Mouse (Mus musculus): ENCODE measurements at regions not wholly inside any gene's neighbourhood (a gene's known extent, or its start where the extent isn't known, plus 50 kb on each side); places are given as distances from the start of the nearest gene placed in this dataset.

GRCm38 (mm10) chr1:185736773-185737172 lies 282.1 kb downstream of the Slc30a10 start:
- TF ChIP-seq POLR2AphosphoS5 (IDR thresholded peaks at IDR 0.05; ENCODE audit: insufficient replicate concordance, low read depth, low read length) (no peak), TAL1 (conservative IDR thresholded peaks at IDR 0.05; ENCODE audit: low read depth, low read length) (no peak), CTCF (IDR thresholded peaks at IDR 0.05; ENCODE audit: low read depth, low read length) (no peak), GATA2 (IDR thresholded peaks at IDR 0.05; ENCODE audit: borderline replicate concordance, low read depth, low read length) (no peak), GATA1 (IDR thresholded peaks at IDR 0.05; ENCODE audit: borderline replicate concordance, low read length) (no peak)
- no peak for ATAC-seq (ENCODE audit: extremely low read depth, insufficient number of reproducible peaks, low FRiP score, poor library complexity, severe bottlenecking)
- DNase-seq (ENCODE audit: low spot score): no peak

GRCm38 (mm10) chr1:185741034-185741890 lies 286.6 kb downstream of the Slc30a10 start:
- no peak for DNase-seq (ENCODE audit: low spot score)
- H3K9me3 ChIP-seq (replicated peaks): 0 out of 2 replicates have a peak, but pooled peaks cover 8% of the 10 kb centered on the region
- H3K27me3 ChIP-seq (ENCODE audit: insufficient read depth, low read length): no peaks in the 10 kb centered on the region
- no peaks in the 10 kb centered on the region for H3K36me3 ChIP-seq (replicated peaks)
- H3K4me1 ChIP-seq (ENCODE audit: insufficient read depth, low read depth, low read length): no peaks in the 10 kb centered on the region
- ATAC-seq (ENCODE audit: extremely low read depth, insufficient number of reproducible peaks, low FRiP score, poor library complexity, severe bottlenecking): no peak
- no peak overlapping the region for H3K4me3 ChIP-seq (ENCODE audit: low read depth, low read length)
- TF ChIP-seq CTCF (IDR thresholded peaks at IDR 0.05; ENCODE audit: low read depth, low read length): no peak
- TF ChIP-seq GATA1 (IDR thresholded peaks at IDR 0.05; ENCODE audit: borderline replicate concordance, low read length): no peak
- no peak for TF ChIP-seq TAL1 (conservative IDR thresholded peaks at IDR 0.05; ENCODE audit: low read depth, low read length)
- TF ChIP-seq GATA2 (IDR thresholded peaks at IDR 0.05; ENCODE audit: borderline replicate concordance, low read depth, low read length): no peak
- no peak for TF ChIP-seq POLR2AphosphoS5 (IDR thresholded peaks at IDR 0.05; ENCODE audit: insufficient replicate concordance, low read depth, low read length)

More at GRCm38 (mm10) chr1:185736773-185737172, 282.1 kb downstream of the Slc30a10 start:
- no peaks in the 10 kb centered on the region for H3K36me3 ChIP-seq (replicated peaks)
- 0 out of 2 replicates have a peak, but pooled peaks cover 13% of the 10 kb centered on the region for H3K9me3 ChIP-seq (replicated peaks)
- no peaks in the 10 kb centered on the region for H3K4me1 ChIP-seq (ENCODE audit: insufficient read depth, low read depth, low read length)
- no peak overlapping the region for H3K4me3 ChIP-seq (ENCODE audit: low read depth, low read length)
- no peaks in the 10 kb centered on the region for H3K27me3 ChIP-seq (ENCODE audit: insufficient read depth, low read length)

- H3K9me3 ChIP-seq (replicated peaks): 0 out of 2 replicates have a peak, but pooled peaks cover 3% of the 10 kb centered on the region
- TF ChIP-seq CTCF (IDR thresholded peaks at IDR 0.05; ENCODE audit: low read depth, low read length): no peak
- TF ChIP-seq TAL1 (conservative IDR thresholded peaks at IDR 0.05; ENCODE audit: low read depth, low read length): no peak
- no peak for TF ChIP-seq GATA2 (IDR thresholded peaks at IDR 0.05; ENCODE audit: borderline replicate concordance, low read depth, low read length)
- no peak for TF ChIP-seq GATA1 (IDR thresholded peaks at IDR 0.05; ENCODE audit: borderline replicate concordance, low read length)
- no peak for TF ChIP-seq POLR2AphosphoS5 (IDR thresholded peaks at IDR 0.05; ENCODE audit: insufficient replicate concordance, low read depth, low read length)
- ATAC-seq (ENCODE audit: extremely low read depth, insufficient number of reproducible peaks, low FRiP score, poor library complexity, severe bottlenecking): no peak
- DNase-seq (ENCODE audit: low spot score): no peak
- H3K27me3 ChIP-seq (ENCODE audit: insufficient read depth, low read length): no peaks in the 10 kb centered on the region
- H3K4me3 ChIP-seq (ENCODE audit: low read depth, low read length): no peak overlapping the region
- no peaks in the 10 kb centered on the region for H3K36me3 ChIP-seq (replicated peaks)
- no peaks in the 10 kb centered on the region for H3K4me1 ChIP-seq (ENCODE audit: insufficient read depth, low read depth, low read length)
These were observed 294.6 kb downstream of the Slc30a10 start for GRCm38 (mm10) chr1:185749251-185749650.

- Histone ChIP-seq H3K9me3 (replicated peaks) (peaks cover 12% of the 10 kb centered on the region), H3K36me3 (replicated peaks) (no peaks in the 10 kb centered on the region), H3K27me3 (ENCODE audit: insufficient read depth, low read length) (no peaks in the 10 kb centered on the region), H3K4me1 (ENCODE audit: insufficient read depth, low read depth, low read length) (no peaks in the 10 kb centered on the region), H3K4me3 (ENCODE audit: low read depth, low read length) (no peak overlapping the region)
- TF ChIP-seq POLR2AphosphoS5 (IDR thresholded peaks at IDR 0.05; ENCODE audit: insufficient replicate concordance, low read depth, low read length): no peak
- no peak for TF ChIP-seq GATA2 (IDR thresholded peaks at IDR 0.05; ENCODE audit: borderline replicate concordance, low read depth, low read length)
- no peak for TF ChIP-seq CTCF (IDR thresholded peaks at IDR 0.05; ENCODE audit: low read depth, low read length)
- no peak for TF ChIP-seq TAL1 (conservative IDR thresholded peaks at IDR 0.05; ENCODE audit: low read depth, low read length)
- no peak for TF ChIP-seq GATA1 (IDR thresholded peaks at IDR 0.05; ENCODE audit: borderline replicate concordance, low read length)
- no peak for ATAC-seq (ENCODE audit: extremely low read depth, insufficient number of reproducible peaks, low FRiP score, poor library complexity, severe bottlenecking)
- DNase-seq (ENCODE audit: low spot score): no peak
These were observed 300.0 kb downstream of the Slc30a10 start for GRCm38 (mm10) chr1:185754486-185755290.

- TF ChIP-seq TAL1 (conservative IDR thresholded peaks at IDR 0.05; ENCODE audit: low read depth, low read length) (no peak), POLR2AphosphoS5 (IDR thresholded peaks at IDR 0.05; ENCODE audit: insufficient replicate concordance, low read depth, low read length) (no peak)
- DNase-seq (ENCODE audit: low spot score): no peak
These were observed 302.7 kb downstream of the Slc30a10 start for GRCm38 (mm10) chr1:185757376-185757775.

GRCm38 (mm10) chr1:185774202-185774601 lies 319.6 kb downstream of the Slc30a10 start:
- Histone ChIP-seq H3K4me1 (ENCODE audit: insufficient read depth, low read depth, low read length) (no peaks in the 10 kb centered on the region), H3K27me3 (ENCODE audit: insufficient read depth, low read length) (no peaks in the 10 kb centered on the region), H3K9me3 (replicated peaks) (peaks cover 17% of the 10 kb centered on the region), H3K36me3 (replicated peaks) (no peaks in the 10 kb centered on the region), H3K4me3 (ENCODE audit: low read depth, low read length) (no peak overlapping the region)
- ATAC-seq (ENCODE audit: extremely low read depth, insufficient number of reproducible peaks, low FRiP score, poor library complexity, severe bottlenecking) (no peak), DNase-seq (ENCODE audit: low spot score) (no peak)
- TF ChIP-seq GATA2 (IDR thresholded peaks at IDR 0.05; ENCODE audit: borderline replicate concordance, low read depth, low read length): no peak
- TF ChIP-seq POLR2AphosphoS5 (IDR thresholded peaks at IDR 0.05; ENCODE audit: insufficient replicate concordance, low read depth, low read length): no peak
- TF ChIP-seq GATA1 (IDR thresholded peaks at IDR 0.05; ENCODE audit: borderline replicate concordance, low read length): no peak
- TF ChIP-seq TAL1 (conservative IDR thresholded peaks at IDR 0.05; ENCODE audit: low read depth, low read length): no peak
- no peak for TF ChIP-seq CTCF (IDR thresholded peaks at IDR 0.05; ENCODE audit: low read depth, low read length)

More at GRCm38 (mm10) chr1:185757376-185757775, 302.7 kb downstream of the Slc30a10 start:
- Histone ChIP-seq H3K36me3 (replicated peaks) (no peaks in the 10 kb centered on the region), H3K4me1 (ENCODE audit: insufficient read depth, low read depth, low read length) (no peaks in the 10 kb centered on the region), H3K9me3 (replicated peaks) (peaks cover 13% of the 10 kb centered on the region), H3K4me3 (ENCODE audit: low read depth, low read length) (no peak overlapping the region), H3K27me3 (ENCODE audit: insufficient read depth, low read length) (no peaks in the 10 kb centered on the region)
- no peak for ATAC-seq (ENCODE audit: extremely low read depth, insufficient number of reproducible peaks, low FRiP score, poor library complexity, severe bottlenecking)

All from G1E (cell line).